Mouse (Mus musculus): ENCODE measurements around the gene Crebl2. TPM values are rescaled to one million over a fixed set of nuclear protein-coding genes. Genes with fewer than 3 reads are reported as not detected.

Crebl2 gene
- polyA plus RNA-seq, 1 experiment from 2014 or later, result 2.0 TPM

- 42% methylated on average over 21 of the region's 21 CpGs for WGBS
Observed at GRCm38 (mm10) chr6:134793046-134793806, 36.7 kb upstream of the Crebl2 start.

GRCm38 (mm10) chr6:134793911-134794520 is 35.9 kb upstream of the Crebl2 start:
- no peak overlapping the region for H3K9ac ChIP-seq (ENCODE audit: low read depth, low read length)
- peaks cover 5% of the 10 kb centered on the region for H3K4me1 ChIP-seq (ENCODE audit: control insufficient read depth, insufficient read depth, low read length)
- no peaks in the 10 kb centered on the region for H3K9me3 ChIP-seq (ENCODE audit: control insufficient read depth, low read length)
- 17% methylated on average over 21 of the region's 21 CpGs for whole genome bisulfite sequencing
- H3K36me3 ChIP-seq (ENCODE audit: control insufficient read depth, insufficient read depth, low read length), result no peaks in the 10 kb centered on the region
- no peak overlapping the region for H3K4me3 ChIP-seq (ENCODE audit: low read depth, low read length)
- H3K27me3 ChIP-seq (replicated peaks; ENCODE audit: control insufficient read depth, insufficient read depth, low read length), result no peaks in the 10 kb centered on the region
- H3K4me2 ChIP-seq (ENCODE audit: low read depth, low read length), result peak overlapping the region; percentile 41
- no peak overlapping the region for H3K27ac ChIP-seq (replicated peaks; ENCODE audit: low read depth, low read length)
- ATAC-seq (ENCODE audit: low read depth) (no peak), DNase-seq (ENCODE audit: low spot score) (peak; percentile 80)

More at GRCm38 (mm10) chr6:134793046-134793806, 36.7 kb upstream of the Crebl2 start:
- Histone ChIP-seq H3K27me3 (replicated peaks; ENCODE audit: control insufficient read depth, insufficient read depth, low read length) (no peaks in the 10 kb centered on the region), H3K4me2 (ENCODE audit: low read depth, low read length) (peak overlapping the region; percentile 52), H3K4me3 (ENCODE audit: low read depth, low read length) (peak overlapping the region; percentile 76), H3K36me3 (ENCODE audit: control insufficient read depth, insufficient read depth, low read length) (no peaks in the 10 kb centered on the region), H3K27ac (replicated peaks; ENCODE audit: low read depth, low read length) (peak overlapping the region; percentile 63; the same call in 1 of the 2 replicates), H3K9ac (ENCODE audit: low read depth, low read length) (peak overlapping the region; percentile 97), H3K4me1 (ENCODE audit: control insufficient read depth, insufficient read depth, low read length) (peaks cover 5% of the 10 kb centered on the region), H3K9me3 (ENCODE audit: control insufficient read depth, low read length) (no peaks in the 10 kb centered on the region)
- ATAC-seq (ENCODE audit: low read depth) (no peak), DNase-seq (ENCODE audit: low spot score) (no peak)

DNA sequence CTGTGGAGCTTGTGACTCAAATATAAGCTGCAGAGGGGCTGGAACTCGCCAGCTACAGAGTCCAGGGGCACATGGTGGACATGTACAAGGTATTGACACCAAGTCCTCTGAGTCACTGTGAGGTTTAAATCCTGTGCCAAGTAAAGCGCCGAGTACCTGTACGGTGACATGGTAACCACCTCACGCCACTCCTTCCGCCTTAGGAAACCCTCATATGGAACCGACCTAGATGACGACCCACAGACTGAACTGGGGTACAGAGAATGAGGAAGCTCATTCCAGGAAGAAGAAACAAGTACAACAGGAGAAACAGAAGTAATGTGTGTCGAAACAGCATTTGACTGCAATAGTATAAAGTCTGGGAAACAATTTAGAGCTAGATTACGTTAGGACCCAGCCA is 33.7 kb upstream of the Crebl2 start:
- Histone ChIP-seq H3K27ac (replicated peaks; ENCODE audit: low read depth, low read length) (no peak overlapping the region), H3K9ac (ENCODE audit: low read depth, low read length) (no peak overlapping the region), H3K4me3 (ENCODE audit: low read depth, low read length) (no peak overlapping the region), H3K27me3 (replicated peaks; ENCODE audit: control insufficient read depth, insufficient read depth, low read length) (no peaks in the 10 kb centered on the region), H3K36me3 (ENCODE audit: control insufficient read depth, insufficient read depth, low read length) (no peaks in the 10 kb centered on the region), H3K9me3 (ENCODE audit: control insufficient read depth, low read length) (no peaks in the 10 kb centered on the region), H3K4me2 (ENCODE audit: low read depth, low read length) (no peak overlapping the region), H3K4me1 (ENCODE audit: control insufficient read depth, insufficient read depth, low read length) (no peaks in the 10 kb centered on the region)
- ATAC-seq (ENCODE audit: low read depth) (no peak), DNase-seq (ENCODE audit: low spot score) (no peak)
- WGBS, result 85% methylated on average over 10 of the region's 10 CpGs

DNA sequence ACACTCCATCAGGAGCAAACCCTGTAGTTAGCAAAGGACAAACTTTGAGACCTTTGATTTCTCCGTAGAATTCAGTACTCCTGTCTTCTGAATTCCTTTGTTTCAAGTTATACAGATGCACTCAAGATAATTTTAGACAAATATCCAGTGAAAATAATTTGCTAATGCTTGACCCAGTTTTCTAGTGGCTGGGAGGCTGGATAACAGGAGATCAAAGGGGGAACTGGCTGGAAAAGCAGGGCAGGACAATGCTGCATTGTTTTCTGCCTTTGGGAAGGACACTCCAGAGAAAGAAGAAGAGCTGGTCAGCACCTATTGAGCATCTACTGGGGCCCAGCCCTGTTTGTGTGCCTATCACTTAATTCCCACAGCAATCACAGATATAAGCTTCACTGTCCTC is 28.5 kb upstream of the Crebl2 start:
- Histone ChIP-seq H3K4me3 (ENCODE audit: low read depth, low read length) (no peak overlapping the region), H3K27ac (replicated peaks; ENCODE audit: low read depth, low read length) (no peak overlapping the region), H3K4me1 (ENCODE audit: control insufficient read depth, insufficient read depth, low read length) (no peaks in the 10 kb centered on the region), H3K4me2 (ENCODE audit: low read depth, low read length) (no peak overlapping the region), H3K9ac (ENCODE audit: low read depth, low read length) (no peak overlapping the region), H3K9me3 (ENCODE audit: control insufficient read depth, low read length) (no peaks in the 10 kb centered on the region), H3K36me3 (ENCODE audit: control insufficient read depth, insufficient read depth, low read length) (no peaks in the 10 kb centered on the region), H3K27me3 (replicated peaks; ENCODE audit: control insufficient read depth, insufficient read depth, low read length) (no peaks in the 10 kb centered on the region)
- ATAC-seq (ENCODE audit: low read depth) (no peak), DNase-seq (ENCODE audit: low spot score) (no peak)
- 54% methylated on average over 1 of the region's 1 CpGs for WGBS

DNA sequence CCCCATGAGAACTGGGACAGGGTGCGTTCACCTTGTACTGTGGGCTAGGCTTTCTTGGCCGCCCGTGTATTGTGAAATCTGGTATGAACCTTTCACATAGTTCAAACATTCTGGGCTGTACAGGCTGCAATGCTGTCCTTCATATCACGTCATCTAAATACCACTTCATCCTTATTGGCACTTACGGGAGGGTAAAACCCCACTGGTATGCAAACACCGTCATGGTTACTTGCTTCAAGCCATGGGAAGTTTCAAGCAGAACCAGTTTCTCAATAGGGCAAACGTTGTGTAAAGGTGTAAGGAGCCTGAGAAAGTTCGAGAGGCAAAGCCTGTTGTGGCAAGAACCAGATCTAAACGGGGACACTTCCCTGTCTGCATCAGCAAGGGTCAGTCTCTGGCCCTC is 27.3 kb upstream of the Crebl2 start:
- Histone ChIP-seq H3K27me3 (replicated peaks; ENCODE audit: control insufficient read depth, insufficient read depth, low read length) (no peaks in the 10 kb centered on the region), H3K4me3 (ENCODE audit: low read depth, low read length) (no peak overlapping the region), H3K4me2 (ENCODE audit: low read depth, low read length) (no peak overlapping the region), H3K9me3 (ENCODE audit: control insufficient read depth, low read length) (no peaks in the 10 kb centered on the region), H3K4me1 (ENCODE audit: control insufficient read depth, insufficient read depth, low read length) (no peaks in the 10 kb centered on the region), H3K27ac (replicated peaks; ENCODE audit: low read depth, low read length) (no peak overlapping the region), H3K9ac (ENCODE audit: low read depth, low read length) (no peak overlapping the region), H3K36me3 (ENCODE audit: control insufficient read depth, insufficient read depth, low read length) (no peaks in the 10 kb centered on the region)
- ATAC-seq (ENCODE audit: low read depth) (peak; percentile 76), DNase-seq (ENCODE audit: low spot score) (peak; percentile 72)
- WGBS, result 65% methylated on average over 9 of the region's 9 CpGs

GRCm38 (mm10) chr6:134804736-134805277 is 25.1 kb upstream of the Crebl2 start:
- Histone ChIP-seq H3K27ac (replicated peaks; ENCODE audit: low read depth, low read length) (no peak overlapping the region), H3K4me3 (ENCODE audit: low read depth, low read length) (no peak overlapping the region), H3K36me3 (ENCODE audit: control insufficient read depth, insufficient read depth, low read length) (no peaks in the 10 kb centered on the region), H3K27me3 (replicated peaks; ENCODE audit: control insufficient read depth, insufficient read depth, low read length) (no peaks in the 10 kb centered on the region), H3K9me3 (ENCODE audit: control insufficient read depth, low read length) (no peaks in the 10 kb centered on the region), H3K4me1 (ENCODE audit: control insufficient read depth, insufficient read depth, low read length) (no peaks in the 10 kb centered on the region), H3K4me2 (ENCODE audit: low read depth, low read length) (no peak overlapping the region), H3K9ac (ENCODE audit: low read depth, low read length) (no peak overlapping the region)
- WGBS, result 64% methylated on average over 5 of the region's 5 CpGs
- DNase-seq (ENCODE audit: low spot score) (no peak), ATAC-seq (ENCODE audit: low read depth) (no peak)

DNA sequence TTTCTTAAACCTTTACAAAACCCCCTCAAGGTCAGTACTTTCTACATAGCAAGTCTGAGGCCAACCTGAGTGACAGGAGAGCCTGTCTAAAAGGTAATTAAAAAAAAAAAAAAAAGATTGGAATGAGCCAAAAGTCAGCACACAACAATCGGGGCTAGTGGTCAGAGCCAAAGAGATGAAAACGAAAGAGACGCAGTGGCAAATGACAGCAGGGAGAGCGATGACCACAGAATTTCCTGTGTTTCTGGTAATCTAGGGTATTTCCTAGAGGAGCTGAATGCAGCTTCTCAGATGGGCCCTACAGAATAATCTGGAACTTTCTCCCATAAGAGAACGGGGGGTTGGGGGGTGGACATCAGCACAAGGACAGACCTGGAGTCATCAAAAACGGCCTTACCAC is 23.8 kb upstream of the Crebl2 start:
- H3K4me1 ChIP-seq (ENCODE audit: control insufficient read depth, insufficient read depth, low read length), result no peaks in the 10 kb centered on the region
- 87% methylated on average over 6 of the region's 6 CpGs for WGBS
- no peaks in the 10 kb centered on the region for H3K9me3 ChIP-seq (ENCODE audit: control insufficient read depth, low read length)
- no peak overlapping the region for H3K4me3 ChIP-seq (ENCODE audit: low read depth, low read length)
- no peak overlapping the region for H3K27ac ChIP-seq (replicated peaks; ENCODE audit: low read depth, low read length)
- ATAC-seq (ENCODE audit: low read depth), result no peak
- no peaks in the 10 kb centered on the region for H3K36me3 ChIP-seq (ENCODE audit: control insufficient read depth, insufficient read depth, low read length)
- H3K9ac ChIP-seq (ENCODE audit: low read depth, low read length), result no peak overlapping the region
- no peaks in the 10 kb centered on the region for H3K27me3 ChIP-seq (replicated peaks; ENCODE audit: control insufficient read depth, insufficient read depth, low read length)
- no peak for DNase-seq (ENCODE audit: low spot score)
- no peak overlapping the region for H3K4me2 ChIP-seq (ENCODE audit: low read depth, low read length)

DNA sequence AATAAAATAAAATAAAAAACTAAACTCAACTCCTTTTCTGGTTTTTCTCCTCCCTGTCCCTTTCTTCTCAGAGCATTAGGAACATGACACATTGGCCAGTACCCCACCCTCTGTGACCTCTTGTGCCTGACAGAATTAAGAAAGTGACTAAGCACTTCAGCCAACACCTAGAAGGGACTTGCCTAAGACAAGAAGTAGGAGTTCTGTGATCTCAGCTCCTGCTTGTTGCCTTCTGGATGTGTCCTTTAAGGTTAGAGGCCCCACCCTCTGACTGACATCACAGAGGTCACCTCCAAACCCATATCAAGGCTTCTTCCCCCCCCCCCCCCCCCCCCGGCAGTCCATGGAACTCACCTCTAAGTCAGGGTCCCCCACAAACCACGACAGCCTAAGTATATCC is 22.9 kb upstream of the Crebl2 start:
- no peak overlapping the region for H3K4me3 ChIP-seq (ENCODE audit: low read depth, low read length)
- no peak for ATAC-seq (ENCODE audit: low read depth)
- WGBS, result 70% methylated on average over 1 of the region's 2 CpGs
- H3K9me3 ChIP-seq (ENCODE audit: control insufficient read depth, low read length), result no peaks in the 10 kb centered on the region
- H3K27ac ChIP-seq (replicated peaks; ENCODE audit: low read depth, low read length), result no peak overlapping the region
- no peaks in the 10 kb centered on the region for H3K4me1 ChIP-seq (ENCODE audit: control insufficient read depth, insufficient read depth, low read length)
- no peaks in the 10 kb centered on the region for H3K27me3 ChIP-seq (replicated peaks; ENCODE audit: control insufficient read depth, insufficient read depth, low read length)
- H3K9ac ChIP-seq (ENCODE audit: low read depth, low read length), result no peak overlapping the region
- no peak for DNase-seq (ENCODE audit: low spot score)
- no peak overlapping the region for H3K4me2 ChIP-seq (ENCODE audit: low read depth, low read length)
- H3K36me3 ChIP-seq (ENCODE audit: control insufficient read depth, insufficient read depth, low read length), result no peaks in the 10 kb centered on the region
